Mouse (Mus musculus): ENCODE data around the gene Iqcd. TPM values are rescaled to one million over a fixed set of nuclear protein-coding genes. Genes with fewer than 3 reads are reported as not detected.

Iqcd gene
- polyA plus RNA-seq, 1 experiment = 77.3 TPM

- Histone ChIP-seq H3K4me3 (ENCODE audit: control insufficient read depth, low read depth, low read length) (no peak overlapping the region), H3K36me3 (ENCODE audit: control insufficient read depth, insufficient read depth, low read length) (no peaks in the 10 kb centered on the region), H3K27ac (ENCODE audit: control insufficient read depth, insufficient read depth, low read depth, low read length) (no peak overlapping the region), H3K4me1 (ENCODE audit: control insufficient read depth, insufficient read depth, low read length) (peaks cover 5% of the 10 kb centered on the region), H3K27me3 (ENCODE audit: control insufficient read depth, insufficient read depth, low read length) (no peaks in the 10 kb centered on the region)
- TF ChIP-seq CTCF (IDR thresholded peaks at IDR 0.05; ENCODE audit: control insufficient read depth, insufficient read depth, insufficient replicate concordance, low read depth, low read length) (no peak), POLR2A (IDR thresholded peaks at IDR 0.05; ENCODE audit: control insufficient read depth, low read depth, low read length) (no peak)
Measured at GRCm38 (mm10) chr5:120571056-120571740, 17.6 kb upstream of the Iqcd start.

GRCm38 (mm10) chr5:120574469-120575063 lies 14.2 kb upstream of the Iqcd start:
- no peaks in the 10 kb centered on the region for H3K27me3 ChIP-seq (ENCODE audit: control insufficient read depth, insufficient read depth, low read length)
- TF ChIP-seq POLR2A (IDR thresholded peaks at IDR 0.05; ENCODE audit: control insufficient read depth, low read depth, low read length) = no peak
- no peak for TF ChIP-seq CTCF (IDR thresholded peaks at IDR 0.05; ENCODE audit: control insufficient read depth, insufficient read depth, insufficient replicate concordance, low read depth, low read length)
- no peak overlapping the region for H3K4me3 ChIP-seq (ENCODE audit: control insufficient read depth, low read depth, low read length)
- H3K36me3 ChIP-seq (ENCODE audit: control insufficient read depth, insufficient read depth, low read length) = no peaks in the 10 kb centered on the region
- H3K27ac ChIP-seq (ENCODE audit: control insufficient read depth, insufficient read depth, low read depth, low read length) = no peak overlapping the region
- H3K4me1 ChIP-seq (ENCODE audit: control insufficient read depth, insufficient read depth, low read length) = peaks cover 6% of the 10 kb centered on the region

GRCm38 (mm10) chr5:120576781-120577301 lies 12.0 kb upstream of the Iqcd start:
- TF ChIP-seq CTCF (IDR thresholded peaks at IDR 0.05; ENCODE audit: control insufficient read depth, insufficient read depth, insufficient replicate concordance, low read depth, low read length) = no peak
- no peak for TF ChIP-seq POLR2A (IDR thresholded peaks at IDR 0.05; ENCODE audit: control insufficient read depth, low read depth, low read length)
- no peak overlapping the region for H3K27ac ChIP-seq (ENCODE audit: control insufficient read depth, insufficient read depth, low read depth, low read length)
- no peaks in the 10 kb centered on the region for H3K36me3 ChIP-seq (ENCODE audit: control insufficient read depth, insufficient read depth, low read length)
- H3K4me1 ChIP-seq (ENCODE audit: control insufficient read depth, insufficient read depth, low read length) = peaks cover 9% of the 10 kb centered on the region
- H3K4me3 ChIP-seq (ENCODE audit: control insufficient read depth, low read depth, low read length) = no peak overlapping the region
- no peaks in the 10 kb centered on the region for H3K27me3 ChIP-seq (ENCODE audit: control insufficient read depth, insufficient read depth, low read length)

- TF ChIP-seq CTCF (IDR thresholded peaks at IDR 0.05; ENCODE audit: control insufficient read depth, insufficient read depth, insufficient replicate concordance, low read depth, low read length) (no peak), POLR2A (IDR thresholded peaks at IDR 0.05; ENCODE audit: control insufficient read depth, low read depth, low read length) (no peak)
- peaks cover 9% of the 10 kb centered on the region for H3K4me1 ChIP-seq (ENCODE audit: control insufficient read depth, insufficient read depth, low read length)
- H3K27me3 ChIP-seq (ENCODE audit: control insufficient read depth, insufficient read depth, low read length) = no peaks in the 10 kb centered on the region
- no peak overlapping the region for H3K4me3 ChIP-seq (ENCODE audit: control insufficient read depth, low read depth, low read length)
- H3K27ac ChIP-seq (ENCODE audit: control insufficient read depth, insufficient read depth, low read depth, low read length) = no peak overlapping the region
- H3K36me3 ChIP-seq (ENCODE audit: control insufficient read depth, insufficient read depth, low read length) = no peaks in the 10 kb centered on the region
Measured at GRCm38 (mm10) chr5:120577935-120578441, 10.8 kb upstream of the Iqcd start.

- no peak overlapping the region for H3K4me3 ChIP-seq (ENCODE audit: control insufficient read depth, low read depth, low read length)
- no peak overlapping the region for H3K27ac ChIP-seq (ENCODE audit: control insufficient read depth, insufficient read depth, low read depth, low read length)
- TF ChIP-seq CTCF (IDR thresholded peaks at IDR 0.05; ENCODE audit: control insufficient read depth, insufficient read depth, insufficient replicate concordance, low read depth, low read length) = no peak
- H3K36me3 ChIP-seq (ENCODE audit: control insufficient read depth, insufficient read depth, low read length) = no peaks in the 10 kb centered on the region
- no peaks in the 10 kb centered on the region for H3K27me3 ChIP-seq (ENCODE audit: control insufficient read depth, insufficient read depth, low read length)
- H3K4me1 ChIP-seq (ENCODE audit: control insufficient read depth, insufficient read depth, low read length) = peaks cover 9% of the 10 kb centered on the region
Measured at GRCm38 (mm10) chr5:120578504-120579081, 10.2 kb upstream of the Iqcd start.

GRCm38 (mm10) chr5:120579211-120579897 lies 9.5 kb upstream of the Iqcd start:
- Histone ChIP-seq H3K4me3 (ENCODE audit: control insufficient read depth, low read depth, low read length) (no peak overlapping the region), H3K27me3 (ENCODE audit: control insufficient read depth, insufficient read depth, low read length) (no peaks in the 10 kb centered on the region), H3K36me3 (ENCODE audit: control insufficient read depth, insufficient read depth, low read length) (no peaks in the 10 kb centered on the region), H3K27ac (ENCODE audit: control insufficient read depth, insufficient read depth, low read depth, low read length) (no peak overlapping the region), H3K4me1 (ENCODE audit: control insufficient read depth, insufficient read depth, low read length) (peaks cover 9% of the 10 kb centered on the region)
- TF ChIP-seq CTCF (IDR thresholded peaks at IDR 0.05; ENCODE audit: control insufficient read depth, insufficient read depth, insufficient replicate concordance, low read depth, low read length) = no peak
